Mouse (Mus musculus): ENCODE data around the gene Kcnn4.
A peak's percentile ranks its signal among the peaks of the same experiment; 100 is the strongest.

DNA sequence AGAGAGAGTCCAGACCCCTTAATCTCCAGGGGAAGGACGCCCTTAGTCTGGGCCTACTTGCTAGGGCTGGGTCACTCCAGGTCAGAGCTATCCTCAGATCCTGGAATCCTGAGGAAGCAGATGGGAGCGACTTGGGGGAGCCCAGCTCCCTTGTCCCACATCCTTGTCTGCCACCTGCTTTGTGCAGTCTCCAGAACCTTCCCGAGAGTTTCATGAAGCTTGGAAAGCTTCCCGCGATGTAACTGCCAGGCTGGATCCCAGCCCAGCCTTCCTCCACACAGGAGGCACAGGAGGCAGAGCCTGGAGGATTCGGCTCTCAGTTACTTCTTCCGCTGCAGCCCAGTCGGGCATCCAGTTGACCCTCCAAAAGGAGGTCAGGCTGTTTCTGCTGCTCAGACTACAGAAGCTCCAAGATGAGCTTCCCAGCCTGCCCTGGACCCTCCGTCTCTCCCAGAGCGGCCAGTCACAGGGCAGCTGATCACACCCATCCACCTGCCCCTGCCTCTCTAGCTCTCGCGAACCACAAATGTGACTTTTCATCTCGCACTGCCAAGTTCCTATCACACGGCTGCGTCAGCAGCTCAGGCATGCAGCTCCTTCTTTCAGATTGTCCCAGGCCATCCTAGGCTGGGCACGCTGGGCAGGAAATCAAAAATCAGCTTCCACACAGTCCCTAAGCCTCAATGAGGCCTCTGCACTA is 59.5 kb downstream of the Kcnn4 start:
- no peak for TF ChIP-seq CTCF (IDR thresholded peaks at IDR 0.05; ENCODE audit: borderline replicate concordance, insufficient read depth, low read depth, low read length)
- TF ChIP-seq POLR2A (IDR thresholded peaks at IDR 0.05; ENCODE audit: borderline replicate concordance, insufficient read depth, low read length), result peak; percentile 24; the same call in 1 of the 2 replicates

Measured in cerebellum, adult 2 months (tissue).